ENCODE assay signal across 10 mouse cellular contexts in genomic region chr4:154393196-154394122, GRCm38 (mm10). TPM values are rescaled to one million over a fixed set of nuclear protein-coding genes. Genes with fewer than 3 reads are reported as not detected.
A peak's percentile ranks its signal among the peaks of the same experiment; 100 is the strongest.
DNase-seq lines count a peak whose midpoint lies in the region; ATAC-seq and TF ChIP-seq lines count a peak whose summit lies in the region.
"Had no signal": no experiment of that assay in that cellular context is flagged by ENCODE, and none has a peak within 500 bp of the region (broad histone marks: within the 10 kb centered on the region; RNA-seq: fewer than 3 reads in every experiment).

No protein-coding gene starts in this region.

- H3K4me2 ChIP-seq in limb, embryonic 13.5 days (replicated peaks) = no peak overlapping the region
- no peak overlapping the region for H3K4me2 ChIP-seq in midbrain, postnatal 0 days (ENCODE audit: low read depth, low read length, poor library complexity, severe bottlenecking)

- intact Hi-C loops in heart, postnatal 10 days (cut with DNase I) = loop anchor here (2.0 kb wide), 1 partner anchor 65 kb away; no protein-coding TSS in a partner anchor

- no peaks in the 10 kb centered on the region for H3K36me3 ChIP-seq in limb, embryonic 13.5 days
- no peaks in the 10 kb centered on the region for H3K36me3 ChIP-seq in midbrain, postnatal 0 days (ENCODE audit: insufficient read depth, low read length)

- ATAC-seq in limb, embryonic 13.5 days (ENCODE audit: low FRiP score, low read depth) = no peak
- peak; percentile 64; the same call in 1 of the 2 replicates for ATAC-seq in midbrain, postnatal 0 days (ENCODE audit: low FRiP score)

- H3K27me3 ChIP-seq in limb, embryonic 13.5 days = no peaks in the 10 kb centered on the region
- H3K27me3 ChIP-seq in midbrain, postnatal 0 days (ENCODE audit: insufficient read depth, low read length) = no peaks in the 10 kb centered on the region

- H3K9me3 ChIP-seq in limb, embryonic 13.5 days = no peaks in the 10 kb centered on the region
- no peaks in the 10 kb centered on the region for H3K9me3 ChIP-seq in midbrain, postnatal 0 days (ENCODE audit: low read length)

- WGBS in limb, embryonic 13.5 days = 13% methylated on average over 18 of the region's 18 CpGs
- 29% methylated on average over 18 of the region's 18 CpGs for WGBS in midbrain, postnatal 0 days

- H3K4me1 ChIP-seq in limb, embryonic 13.5 days = peaks cover 78% of the 10 kb centered on the region
- no peaks in the 10 kb centered on the region for H3K4me1 ChIP-seq in midbrain, postnatal 0 days (ENCODE audit: insufficient read depth, low read length)

- TF ChIP-seq CTCF in midbrain, postnatal 0 days (IDR thresholded peaks at IDR 0.05) = peak; percentile 72

- no peak overlapping the region; the same call in 1 of the 2 replicates for H3K27ac ChIP-seq in limb, embryonic 13.5 days
- peak overlapping the region; percentile 32; the same call in 1 of the 2 replicates for H3K27ac ChIP-seq in midbrain, postnatal 0 days (ENCODE audit: low read depth, low read length)

- H3K9ac ChIP-seq in limb, embryonic 13.5 days = peak overlapping the region; percentile 25; the same call in 1 of the 2 replicates
- H3K9ac ChIP-seq in midbrain, postnatal 0 days (replicated peaks; ENCODE audit: low read length, poor library complexity, severe bottlenecking) = no peak overlapping the region

- H3K4me3 ChIP-seq in limb, embryonic 13.5 days = no peak overlapping the region
- no peak overlapping the region for H3K4me3 ChIP-seq in midbrain, postnatal 0 days (ENCODE audit: low read depth, low read length)

- DNase-seq in adrenal gland, postnatal 14 days = peak; percentile 48
- DNase-seq in adrenal gland, postnatal 4 days (ENCODE audit: low spot score in 2 of 2) = no peak
- DNase-seq in ovary, postnatal 36 days (ENCODE audit: low spot score) = peak; percentile 47
- no peak for DNase-seq in ovary, postnatal 10 days (ENCODE audit: low spot score)
- peak; percentile 81 to 86 for DNase-seq in heart, postnatal 10 days
- DNase-seq in midbrain, postnatal 0 days (ENCODE audit: low spot score) = no peak
- no peak for DNase-seq in urinary bladder, adult 18-20 months (ENCODE audit: low spot score in 2 of 2)

RNA-seq across cellular contexts. Expression of gene B230104I21Rik, which starts 57.5 kb away (rescaled TPM):
- not detected in 2 replicates for total RNA-seq in adrenal gland, postnatal 14 days (2021)
- not detected for total RNA-seq in adrenal gland, postnatal 4 days (2021)
- total RNA-seq in heart, postnatal 10 days (2021) = not detected
- polyA plus RNA-seq in limb, embryonic 13.5 days (2015; fragmentation: Nextera tagmentation; extraction: Ambion mirVana) = not detected in 2 replicates
- not detected in 2 replicates for total RNA-seq in midbrain, postnatal 0 days (2014; rRNA removed)
- polyA plus RNA-seq in midbrain, postnatal 0 days (2015; fragmentation: Nextera tagmentation; extraction: Ambion mirVana) = 0.19 TPM in 1 of 2 replicates, not detected in the other
- total RNA-seq: common myeloid progenitor, adult 5-6 weeks; left cerebral cortex, postnatal 25 days had no signal

Comparison
In these comparisons a context has a peak if more than half of its experiments do, and no peak if none do; other contexts are left out.
1. DNase-seq: peak in adrenal gland, postnatal 14 days (single experiment), ovary, postnatal 36 days (single experiment) and heart, postnatal 10 days (2 of 2); none in adrenal gland, postnatal 4 days (0 of 2), ovary, postnatal 10 days (single experiment), midbrain, postnatal 0 days (single experiment) and urinary bladder, adult 18-20 months (0 of 2).